Mouse (Mus musculus) brain, embryonic 18.5 days (tissue): ENCODE data around the gene Rtn1.

ENCODE experiments used
- DNase-seq: peaks from one replicate; pipeline ENCODE4 v3.0.0-alpha.2; 2012; ENCODE audit warnings: low read depth, low spot score

The Rtn1 gene

GRCm38 (mm10) chr12:72373916-72374615 lies 34.8 kb downstream of the Rtn1 start:
- DNase-seq: peak; percentile 47

DNA sequence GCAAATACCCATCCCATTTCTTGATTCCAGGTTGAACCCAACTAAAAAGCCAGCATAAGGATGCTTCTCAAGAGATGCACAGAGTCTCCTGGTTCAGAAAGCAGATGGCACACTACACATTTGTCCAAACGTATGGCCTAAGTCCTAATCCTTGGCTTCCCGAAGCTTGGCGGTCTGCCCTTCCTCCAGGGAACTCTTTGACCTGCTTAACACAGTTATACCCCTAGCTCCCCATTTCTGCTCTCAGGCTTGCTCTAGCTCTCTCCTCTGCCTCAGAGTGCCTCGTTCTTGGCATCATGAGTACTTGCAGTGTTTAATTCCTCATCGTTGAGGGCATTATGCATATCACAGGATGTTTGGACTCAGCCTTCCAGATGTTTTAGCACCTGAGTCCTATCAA lies 38.8 kb downstream of the Rtn1 start:
- no peak for DNase-seq

- no peak for DNase-seq
These were observed 42.1 kb downstream of the Rtn1 start for GRCm38 (mm10) chr12:72366763-72367162.

DNA sequence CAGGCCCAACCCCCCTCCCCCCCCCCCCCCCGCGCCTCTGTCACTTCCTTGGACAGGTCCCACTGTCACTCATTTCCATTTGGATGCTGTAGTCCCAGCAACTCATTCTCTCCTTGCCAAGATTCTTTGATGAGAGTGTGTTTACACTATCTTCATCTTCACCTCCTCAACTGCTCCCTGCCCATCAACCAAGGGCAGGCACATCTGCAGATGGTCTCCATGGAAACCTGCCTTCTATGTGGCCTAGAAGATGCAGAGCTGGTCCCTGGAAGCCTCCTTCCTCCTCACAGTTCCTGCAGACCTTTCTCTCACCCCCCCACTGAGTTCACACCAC lies 42.8 kb downstream of the Rtn1 start:
- no peak for DNase-seq

- no peak for DNase-seq
These were observed 43.4 kb downstream of the Rtn1 start for GRCm38 (mm10) chr12:72365231-72366103.

- DNase-seq: no peak
These were observed 44.3 kb downstream of the Rtn1 start for GRCm38 (mm10) chr12:72364543-72364942.

DNA sequence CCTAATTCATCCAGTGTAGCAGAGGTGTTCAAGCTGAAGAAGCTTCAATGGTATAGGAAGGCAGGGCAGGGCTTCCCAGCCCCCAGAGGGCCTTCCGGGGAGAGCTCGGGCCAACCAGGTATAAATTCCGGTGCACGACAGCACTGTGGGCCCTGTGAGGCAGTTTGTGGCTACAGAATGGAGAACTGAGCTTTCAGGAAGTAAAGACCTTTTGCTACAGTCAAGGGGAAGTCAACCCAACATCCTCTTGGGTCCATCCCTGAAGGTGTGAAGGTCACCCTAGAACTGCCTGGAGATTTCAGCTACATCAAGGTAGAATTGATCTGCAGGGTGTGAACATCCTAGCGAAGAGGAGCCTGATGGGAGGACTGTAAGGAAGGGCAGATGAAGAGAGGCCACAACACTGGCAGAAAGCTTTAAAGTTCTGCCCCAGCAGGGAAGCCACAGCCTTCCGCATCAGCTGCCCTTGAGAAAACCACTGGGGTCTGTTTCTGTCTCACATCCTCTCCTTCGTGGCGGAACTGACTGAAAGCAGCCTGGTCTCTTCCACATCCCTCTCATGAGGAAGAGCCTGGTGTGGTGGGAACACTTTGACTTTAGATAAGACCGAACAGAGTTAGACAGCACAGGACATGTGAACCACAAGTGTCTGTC lies 47.0 kb downstream of the Rtn1 start:
- no peak for DNase-seq

DNA sequence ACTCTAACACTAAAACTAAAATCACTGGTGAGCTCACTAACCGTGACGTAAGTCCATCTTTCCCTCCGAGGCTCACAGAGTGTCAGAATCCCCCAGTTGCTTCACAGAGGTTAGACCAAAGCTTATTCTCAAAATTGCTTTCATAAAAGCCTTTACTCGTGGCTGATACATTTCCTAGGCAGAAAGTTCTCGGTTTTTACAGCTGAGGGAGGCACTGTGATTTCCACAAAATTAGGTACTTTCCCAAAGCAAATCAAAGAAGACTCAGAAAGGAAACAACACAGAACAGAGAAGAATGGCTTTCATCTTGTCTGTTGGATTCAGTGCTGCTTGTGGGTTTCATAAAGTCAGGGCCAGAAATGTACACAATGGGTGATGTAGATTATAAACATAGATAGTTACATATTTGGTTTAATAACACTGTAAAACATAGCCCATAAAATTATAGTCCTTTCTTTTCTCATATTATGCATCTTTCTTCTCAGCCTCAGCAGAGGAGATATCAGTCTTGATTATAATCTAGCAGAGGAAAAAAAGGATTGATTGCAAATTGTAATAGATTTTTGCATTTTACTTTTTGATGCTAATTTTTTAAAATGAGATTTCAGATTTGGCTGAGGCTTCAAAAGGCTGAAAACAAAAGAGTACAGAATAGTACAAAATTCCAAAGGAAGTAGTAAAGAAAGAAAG lies 47.8 kb downstream of the Rtn1 start:
- no peak for DNase-seq

- DNase-seq: no peak
These were observed 49.0 kb downstream of the Rtn1 start for GRCm38 (mm10) chr12:72359903-72360302.

DNA sequence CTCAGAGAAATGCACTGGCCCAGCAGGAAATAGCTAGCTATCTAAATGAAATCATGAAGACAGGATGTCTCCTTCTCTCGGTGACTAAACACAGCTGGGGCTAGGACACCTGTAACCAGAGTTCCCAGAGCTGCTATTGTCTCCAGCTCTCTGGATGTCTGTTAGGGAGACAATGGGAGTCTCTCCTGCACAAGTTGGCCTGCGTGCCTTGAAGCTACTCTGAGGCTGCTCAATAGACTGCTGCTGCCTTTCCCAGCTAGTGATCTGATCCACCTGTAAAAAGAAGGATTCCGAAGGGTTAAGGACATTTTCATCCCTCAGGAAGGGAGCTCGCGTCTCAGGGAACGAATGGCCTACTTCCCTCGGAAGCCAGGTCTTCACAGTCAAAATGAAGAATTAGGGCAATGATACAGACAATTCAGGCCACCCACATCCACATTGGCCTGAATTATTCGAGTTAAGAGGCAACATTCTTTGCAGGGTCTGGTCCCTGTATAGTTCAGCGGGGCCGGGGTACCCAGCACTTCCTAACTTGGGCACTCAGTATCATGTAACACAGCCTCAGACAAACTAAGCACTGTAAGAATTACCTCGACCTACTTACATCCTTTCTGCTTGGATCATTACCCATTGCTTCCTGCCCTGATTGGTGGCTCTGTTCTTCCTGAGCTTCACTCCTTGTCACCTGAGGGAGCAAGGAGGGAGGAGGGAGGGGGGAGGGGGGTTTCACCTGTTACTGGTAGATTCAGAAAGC lies 51.0 kb downstream of the Rtn1 start:
- no peak for DNase-seq

GRCm38 (mm10) chr12:72354241-72354640 lies 54.6 kb downstream of the Rtn1 start:
- no peak for DNase-seq

- DNase-seq: no peak
These were observed 55.3 kb downstream of the Rtn1 start for GRCm38 (mm10) chr12:72353506-72353905.

GRCm38 (mm10) chr12:72348508-72348907 lies 60.3 kb downstream of the Rtn1 start:
- DNase-seq: no peak

DNA sequence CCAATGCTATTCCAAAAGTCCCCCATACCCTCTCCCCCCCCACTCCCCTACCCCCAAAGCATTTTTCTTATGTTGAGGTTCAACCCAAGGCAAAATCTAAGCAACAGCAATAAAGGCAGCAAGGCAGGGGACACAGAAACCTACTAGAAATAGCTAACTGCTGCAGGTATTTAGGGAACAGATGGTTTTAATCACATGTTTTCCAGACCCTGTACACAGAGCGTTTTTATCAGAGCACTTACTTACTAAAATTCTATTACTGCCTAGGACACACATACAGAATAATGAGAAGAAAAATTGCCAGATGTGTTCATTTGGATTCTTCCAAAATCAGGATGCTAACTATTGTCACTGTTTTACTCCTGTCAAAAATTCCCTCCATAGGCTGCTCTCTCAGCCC lies 61.7 kb downstream of the Rtn1 start:
- DNase-seq: no peak

DNA sequence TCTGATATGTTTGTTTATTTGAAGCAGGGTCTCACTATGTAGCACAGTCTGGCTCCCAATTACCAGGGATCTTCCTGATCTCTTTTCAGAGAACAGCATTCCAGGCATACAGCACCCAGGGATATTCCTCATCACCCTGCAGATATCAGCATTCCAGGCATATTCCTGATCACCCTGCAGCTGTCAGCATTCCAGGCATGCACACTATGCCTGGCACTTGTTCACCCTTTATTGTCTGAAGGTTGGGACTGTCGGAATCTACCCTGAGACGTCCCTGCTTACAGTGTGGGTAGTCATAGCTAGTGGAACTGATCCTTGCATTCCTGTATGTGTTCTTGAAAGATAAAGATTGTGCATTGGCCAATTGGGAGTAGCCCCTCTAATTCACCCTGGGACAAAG lies 65.2 kb downstream of the Rtn1 start:
- DNase-seq: no peak

DNA sequence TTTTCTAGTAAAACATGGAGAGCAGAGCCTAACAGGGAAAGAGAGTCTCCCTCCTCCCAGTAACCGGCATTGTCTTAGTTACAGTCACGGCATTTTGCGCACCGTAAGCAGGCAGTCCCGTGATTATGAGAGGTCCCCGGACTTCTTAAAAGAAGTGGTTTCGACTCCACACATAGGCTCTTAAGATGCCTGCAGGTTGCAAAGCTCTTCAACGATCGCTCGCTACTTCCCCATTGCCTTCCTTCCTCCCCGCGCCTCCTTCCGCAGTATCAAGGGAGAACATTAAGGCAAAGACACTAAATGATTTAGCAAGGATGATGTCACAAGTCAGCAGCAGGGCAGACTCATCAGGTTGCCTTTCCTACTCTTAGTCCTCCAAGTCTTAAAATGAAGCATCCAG lies 72.8 kb downstream of the Rtn1 start:
- no peak for DNase-seq

- DNase-seq: no peak
These were observed 76.3 kb downstream of the Rtn1 start for GRCm38 (mm10) chr12:72332488-72333013.

- peak; percentile 26 for DNase-seq
These were observed 76.9 kb downstream of the Rtn1 start for GRCm38 (mm10) chr12:72331912-72332487.

GRCm38 (mm10) chr12:72326087-72326486 lies 82.8 kb downstream of the Rtn1 start:
- DNase-seq: no peak

GRCm38 (mm10) chr12:72325025-72325424 lies 83.8 kb downstream of the Rtn1 start:
- DNase-seq: no peak
